Mouse (Mus musculus) megakaryocyte, embryonic 14.5 days (primary cell): ENCODE data around the gene Gja8.

Source experiments
- FLI1 ChIP-seq: IDR thresholded peaks from 2 replicates; pipeline ENCODE4 v1.6.1; 2012; ENCODE audit warnings: low read length, inconsistent platforms, mixed read lengths
- GATA1 ChIP-seq: IDR thresholded peaks from 3 replicates; pipeline ENCODE4 v1.6.1; 2012; ENCODE audit warnings: mixed read lengths, low read length, inconsistent platforms, borderline replicate concordance

DNA sequence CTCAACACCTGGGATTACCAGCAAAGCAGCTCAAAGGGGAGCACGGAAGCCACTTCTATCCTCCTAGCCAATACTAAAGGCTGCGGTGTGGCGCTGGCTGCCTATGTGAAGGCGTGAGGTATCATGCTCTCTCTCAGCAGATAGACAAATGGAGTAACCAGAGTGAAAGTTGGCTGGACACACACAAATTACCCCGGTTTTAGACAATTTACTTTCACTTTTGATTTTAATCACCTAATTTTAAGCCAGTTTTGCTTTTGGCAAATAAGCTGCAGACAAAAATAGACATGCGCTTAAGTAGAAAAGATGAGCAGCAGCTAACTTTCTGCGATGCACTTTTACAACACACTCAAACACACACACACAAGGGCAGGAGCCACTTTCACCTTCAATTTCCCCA, 42.1 kb downstream of the Gja8 start:
- TF ChIP-seq GATA1 (no peak), FLI1 (no peak)
